Mouse (Mus musculus) CH12.LX (cell line): Measurements from ENCODE around the gene Trim47. TPM values are rescaled to one million over a fixed set of nuclear protein-coding genes. Genes with fewer than 3 reads are reported as not detected.

ENCODE experiments used
- DNase-seq: peaks from one replicate; pipeline ENCODE4 v3.0.0-alpha.2; 2013; ENCODE audit errors: extremely low read depth
- H3K27ac ChIP-seq: 2 replicates; pipeline ENCODE4 v1.5.1; 2012; ENCODE audit warnings: low read depth, mild to moderate bottlenecking, control low read depth, moderate library complexity; ENCODE audit not compliant: insufficient read depth
- H3K27me3 ChIP-seq: replicated peaks from 2 replicates; pipeline ENCODE3; 2012; ENCODE audit warnings: inconsistent platforms
- H3K36me3 ChIP-seq, 2 experiments: replicated peaks in 1 of 2; 2 replicates each; pipeline versions ENCODE3 to v1.6.1; 2012; ENCODE audit warnings: inconsistent platforms in 1 of 2, low read length in 1 of 2, mild to moderate bottlenecking in 1 of 2, mixed read lengths in 1 of 2, moderate library complexity in 1 of 2; ENCODE audit not compliant: control insufficient read depth in 1 of 2, insufficient read depth in 1 of 2
- H3K4me1 ChIP-seq, 2 experiments: 2 replicates each; pipeline ENCODE4 v1.6.1; 2012; ENCODE audit warnings: inconsistent platforms in 1 of 2, moderate library complexity in 1 of 2; ENCODE audit not compliant: insufficient read depth in 2 of 2, control insufficient read depth in 1 of 2
- H3K4me2 ChIP-seq: 2 replicates; pipeline ENCODE4 v1.6.1; 2012; ENCODE audit warnings: low read depth, mild to moderate bottlenecking, control low read depth; ENCODE audit not compliant: poor library complexity, insufficient read depth, severe bottlenecking
- H3K4me3 ChIP-seq, 3 experiments: fragments of 150-350 bp in 1 of 3; sonication (generic) in 1 of 3; replicated peaks in 1 of 3; 2 replicates each; pipeline versions ENCODE3 to v1.5.1; 2011 to 2012; ENCODE audit warnings: low read depth in 2 of 3, low read length in 2 of 3, mild to moderate bottlenecking in 2 of 3, moderate library complexity in 2 of 3, control low read depth in 1 of 3, improper control_type of control experiment in 1 of 3, inconsistent platforms in 1 of 3, mixed read lengths in 1 of 3; ENCODE audit not compliant: poor library complexity in 1 of 3
- H3K79me2 ChIP-seq: replicated peaks from 2 replicates; pipeline ENCODE4 v1.6.1; 2012; ENCODE audit warnings: mild to moderate bottlenecking, moderate library complexity; ENCODE audit not compliant: control insufficient read depth, poor library complexity, insufficient read depth, severe bottlenecking; ENCODE audit errors: extremely low read depth
- H3K9ac ChIP-seq: 2 replicates; pipeline ENCODE4 v1.6.1; 2012; ENCODE audit warnings: low read depth, mild to moderate bottlenecking, control low read depth, moderate library complexity; ENCODE audit not compliant: insufficient read depth
- H3K9me3 ChIP-seq: replicated peaks from 2 replicates; pipeline ENCODE3; 2012; ENCODE audit warnings: low read length, inconsistent platforms, mixed read lengths
- CHD1 ChIP-seq: IDR thresholded peaks from 2 replicates; pipeline ENCODE4 v1.6.1; 2012; ENCODE audit warnings: low read depth, low read length, improper control_type of control experiment, inconsistent platforms
- ETS1 ChIP-seq: conservative IDR thresholded peaks from 2 replicates; pipeline ENCODE4 v1.6.1; 2012; ENCODE audit warnings: low read depth, mild to moderate bottlenecking, inconsistent platforms, low read length, improper control_type of control experiment, moderate library complexity
- GABPA ChIP-seq: IDR thresholded peaks from 2 replicates; pipeline ENCODE4 v1.6.1; 2012; ENCODE audit warnings: low read depth, low read length, improper control_type of control experiment, inconsistent platforms; ENCODE audit not compliant: insufficient replicate concordance
- IRF4 ChIP-seq: IDR thresholded peaks from 2 replicates; pipeline ENCODE4 v1.6.1; 2014; ENCODE audit warnings: low read depth, mild to moderate bottlenecking, inconsistent platforms, low read length, improper control_type of control experiment
- MAFK ChIP-seq: IDR thresholded peaks from 2 replicates; pipeline ENCODE4 v1.6.1; 2011; ENCODE audit warnings: low read length, improper control_type of control experiment; ENCODE audit not compliant: insufficient replicate concordance
- MAX ChIP-seq: IDR thresholded peaks from 2 replicates; pipeline ENCODE4 v1.6.1; 2011; ENCODE audit warnings: low read length, improper control_type of control experiment
- MEF2A ChIP-seq: IDR thresholded peaks from 2 replicates; pipeline ENCODE4 v1.6.1; 2014; ENCODE audit warnings: low read depth, mild to moderate bottlenecking, inconsistent platforms, low read length, improper control_type of control experiment, borderline replicate concordance
- MXI1 ChIP-seq: IDR thresholded peaks from 2 replicates; pipeline ENCODE4 v1.6.1; 2011; ENCODE audit warnings: mild to moderate bottlenecking, low read depth, low read length, improper control_type of control experiment
- NRF1 ChIP-seq: IDR thresholded peaks from 2 replicates; pipeline ENCODE4 v1.6.1; 2014; ENCODE audit warnings: low read depth, mild to moderate bottlenecking, inconsistent platforms, low read length, improper control_type of control experiment, moderate library complexity
- POLR2A ChIP-seq: IDR thresholded peaks from 2 replicates; pipeline ENCODE4 v1.6.1; 2011; ENCODE audit warnings: low read depth, mild to moderate bottlenecking, improper control_type of control experiment, low read length
- RAD21 ChIP-seq: IDR thresholded peaks from 2 replicates; pipeline ENCODE4 v1.6.1; 2011; ENCODE audit warnings: low read depth, mild to moderate bottlenecking, low read length, improper control_type of control experiment, moderate library complexity
- SMC3 ChIP-seq: IDR thresholded peaks from 2 replicates; pipeline ENCODE4 v1.6.1; 2011; ENCODE audit warnings: low read depth, low read length, improper control_type of control experiment
- TCF12 ChIP-seq: IDR thresholded peaks from 2 replicates; pipeline ENCODE4 v1.6.1; 2014; ENCODE audit warnings: low read depth, mild to moderate bottlenecking, inconsistent platforms, low read length, improper control_type of control experiment
- UBTF ChIP-seq: IDR thresholded peaks from 2 replicates; pipeline ENCODE4 v1.6.1; 2012; ENCODE audit warnings: low read depth, mild to moderate bottlenecking, inconsistent platforms, low read length, improper control_type of control experiment, moderate library complexity
- USF2 ChIP-seq: conservative IDR thresholded peaks from 2 replicates; pipeline ENCODE4 v1.6.1; 2011; ENCODE audit warnings: low read depth, low read length, improper control_type of control experiment
- ZC3H11A ChIP-seq: IDR thresholded peaks from 2 replicates; pipeline ENCODE4 v1.6.1; 2012; ENCODE audit warnings: low read depth, mild to moderate bottlenecking, inconsistent platforms, low read length, improper control_type of control experiment
- ZNF384 ChIP-seq: IDR thresholded peaks from 2 replicates; pipeline ENCODE4 v1.6.1; 2012; ENCODE audit warnings: low read depth, low read length, improper control_type of control experiment, inconsistent platforms
- dilution Hi-C: fragments of 300-500 bp; cut with MboI; formaldehyde crosslinking; loops from 2 replicates; pipeline ENCODE4 v1.14.3; 2020; ENCODE audit warnings: low sequenced_read_pairs; ENCODE audit not compliant: extremely low pct_unique_long_range_greater_than_20kb, extremely low pct_ligation_motif_present
- in situ Hi-C: fragments of 300-500 bp; cut with MboI; formaldehyde crosslinking; loops from 3 replicates; pipeline ENCODE4 v1.14.3; 2019; ENCODE audit warnings: low sequenced_read_pairs, low pct_ligation_motif_present, low pct_unique_long_range_greater_than_20kb, mixed read lengths
- polyA plus RNA-seq: library from polyadenylated mRNA; unstranded; fragments of >175 nt; gene quantifications from 2 replicates; pipeline ENCODE4 v1.2.1, GENCODE M21; 2012; ENCODE audit warnings: low read depth; ENCODE audit not compliant: insufficient read length
- total RNA-seq, 2 experiments: library from RNA; depleted of rRNA; stranded (reverse); fragments of 300-350 nt in 1 of 2; fragments of >200 nt in 1 of 2; gene quantifications; 2 replicates each; pipeline ENCODE4 v1.2.3; 2012 to 2014

Gene Trim47
- total and polyA plus RNA-seq, 3 experiments = 0.21 to 0.38 TPM; not detected in 1

DNA sequence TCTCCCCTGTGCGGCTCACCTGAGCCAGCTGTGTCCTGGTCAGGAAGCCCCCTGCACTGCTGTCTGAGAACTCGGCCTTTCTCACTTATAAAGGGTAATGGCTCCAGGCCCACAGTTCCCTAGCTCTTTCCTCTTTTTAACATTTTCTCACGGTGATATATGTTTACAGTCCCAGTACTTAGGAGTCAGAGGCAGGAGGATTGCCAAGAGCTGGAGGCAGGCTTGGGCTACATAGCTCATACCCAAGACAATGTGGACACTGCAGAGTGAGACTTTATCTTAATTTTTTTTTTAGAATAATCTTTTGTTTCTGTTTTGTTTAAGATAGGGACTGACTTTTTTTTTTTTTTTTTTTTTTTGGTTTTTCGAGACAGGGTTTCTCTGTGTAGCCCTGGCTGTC is 24.5 kb downstream of the Trim47 start:
- Histone ChIP-seq H3K36me3 (no peaks in the 10 kb centered on the region), H3K4me1 (peaks cover 15 to 23% of the 10 kb centered on the region in 2 experiments), H3K27me3 (peaks cover 4% of the 10 kb centered on the region), H3K9me3 (no peaks in the 10 kb centered on the region), H3K4me3 (no peak overlapping the region), H3K9ac (no peak overlapping the region), H3K4me2 (no peak overlapping the region), H3K79me2 (no peaks in the 10 kb centered on the region), H3K27ac (no peak overlapping the region)
- DNase-seq = no peak
- dilution Hi-C loops = no loop called here
- no peak for TF ChIP-seq SMC3
- no peak for TF ChIP-seq ZNF384
- TF ChIP-seq MAX = no peak
- TF ChIP-seq MXI1 = no peak
- in situ Hi-C loops = no loop called here

DNA sequence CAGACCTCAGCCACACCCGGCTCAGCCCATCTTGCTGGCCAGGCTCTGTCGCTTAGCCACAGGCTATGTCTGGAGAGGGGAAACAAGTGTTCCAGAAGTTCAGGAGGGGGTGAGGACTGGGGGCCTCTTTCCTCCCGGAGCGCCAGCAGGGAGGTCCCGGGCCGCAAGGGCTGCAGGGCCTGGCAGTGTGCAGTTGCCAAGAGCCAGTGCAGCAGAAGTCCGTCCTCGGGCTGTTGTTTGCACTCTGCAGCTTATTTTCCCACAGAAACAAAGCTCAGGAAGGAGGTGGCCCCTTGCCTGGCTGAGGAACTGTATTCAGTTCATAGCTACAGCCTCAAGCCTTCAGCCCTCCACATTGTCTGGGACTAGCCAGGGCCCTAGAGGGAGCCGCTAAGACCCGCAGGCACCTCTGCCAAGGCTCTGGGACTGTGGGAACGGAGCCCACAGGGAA is 25.1 kb downstream of the Trim47 start:
- no peaks in the 10 kb centered on the region for H3K79me2 ChIP-seq
- TF ChIP-seq IRF4 = no peak
- TF ChIP-seq CHD1 = no peak
- TF ChIP-seq TCF12 = no peak
- no peak for TF ChIP-seq MAFK
- TF ChIP-seq POLR2A = no peak
- no peak for TF ChIP-seq MEF2A
- no peak for TF ChIP-seq GABPA
- no peak for TF ChIP-seq RAD21
- TF ChIP-seq UBTF = no peak
- TF ChIP-seq MXI1 = no peak
- no peak for TF ChIP-seq MAX
- TF ChIP-seq ZC3H11A = no peak
- TF ChIP-seq NRF1 = no peak
- no peak for TF ChIP-seq ETS1
- TF ChIP-seq USF2 = no peak
- peaks cover 4% of the 10 kb centered on the region for H3K27me3 ChIP-seq
- DNase-seq = no peak
- dilution Hi-C loops = no loop called here
- no peaks in the 10 kb centered on the region for H3K9me3 ChIP-seq
- in situ Hi-C loops = no loop called here
- H3K9ac ChIP-seq = no peak overlapping the region
- no peak overlapping the region for H3K27ac ChIP-seq
- H3K4me1 ChIP-seq = peaks cover 11 to 18% of the 10 kb centered on the region in 2 experiments
- H3K36me3 ChIP-seq = no peaks in the 10 kb centered on the region
- H3K4me3 ChIP-seq = no peak overlapping the region
- H3K4me2 ChIP-seq = no peak overlapping the region
